Mouse (Mus musculus): ENCODE results near the gene Lalba.
"Not testable (repeated sequence)": the region's sequence is repeated elsewhere in the genome, so short reads cannot be mapped to it uniquely, and the experiment has no call there.

Lalba gene

DNA sequence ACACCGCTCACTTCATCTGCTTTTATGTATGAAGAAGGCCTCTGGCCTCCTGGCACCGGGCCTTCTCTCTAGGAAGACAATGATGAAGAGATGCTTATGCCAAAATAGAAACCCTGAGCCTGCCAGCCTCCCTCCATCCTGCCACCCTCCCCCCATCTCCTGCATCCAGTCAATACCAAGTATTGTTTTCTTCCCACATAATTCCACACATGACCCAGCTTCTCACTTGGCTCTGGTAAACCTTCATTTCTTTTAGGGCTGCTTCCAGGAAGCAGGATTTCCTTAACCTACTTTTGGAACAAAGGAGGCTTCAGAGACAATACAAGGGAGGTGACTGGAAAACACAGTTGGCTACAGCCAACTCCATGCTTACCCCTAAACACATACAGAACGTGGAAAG is at the start of gene Lalba:
Gene Lalba, minus strand, starts transcription at position 21 of the 400 bp plus-strand sequence.
- no peak for DNase-seq (ENCODE audit: low spot score)

DNA sequence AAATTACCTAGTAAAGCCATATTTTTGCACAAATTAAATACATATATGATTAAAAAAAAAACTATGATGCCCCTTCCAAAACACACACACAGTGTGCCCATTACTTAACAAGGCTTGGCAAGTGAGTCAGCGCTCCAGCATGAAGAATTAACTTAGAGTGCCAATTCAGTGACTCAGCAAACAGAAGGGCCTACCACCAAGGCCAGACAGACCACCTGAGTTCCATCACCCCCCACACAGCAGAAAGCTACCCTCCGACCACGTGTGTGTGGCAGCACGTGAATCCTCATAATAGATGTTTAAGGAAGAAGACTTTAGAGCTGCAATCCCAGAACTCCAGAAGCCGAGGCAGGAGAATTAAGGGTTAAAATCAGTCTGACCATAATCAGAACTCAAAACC is 49.8 kb upstream of the Lalba start:
- no peak for DNase-seq (ENCODE audit: low spot score)

DNA sequence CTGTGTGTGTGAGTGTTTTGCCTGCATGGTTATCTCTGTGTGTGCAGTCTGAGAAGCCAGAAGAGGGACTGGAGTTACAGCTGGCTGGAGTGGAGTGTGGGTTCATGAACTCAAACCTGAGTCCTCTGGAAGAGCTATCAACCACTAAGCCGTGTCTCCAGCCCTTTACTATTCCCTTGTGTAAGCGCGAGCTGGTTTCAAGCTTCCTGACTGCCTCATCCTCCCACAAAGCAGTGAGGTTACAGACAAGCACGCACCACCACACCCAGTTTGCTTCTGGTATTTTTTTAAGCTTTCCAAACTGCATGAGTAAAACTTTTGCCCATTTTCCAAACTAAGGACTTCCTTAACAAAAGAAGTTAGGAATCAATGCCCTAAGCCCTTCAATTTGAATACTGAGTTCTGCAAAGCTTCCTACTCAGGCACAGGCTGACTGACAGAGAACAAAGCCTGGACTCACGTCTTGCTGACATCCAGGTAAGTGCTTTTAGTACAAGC is 45.6 kb upstream of the Lalba start:
- DNase-seq (ENCODE audit: low spot score) = no peak

DNA sequence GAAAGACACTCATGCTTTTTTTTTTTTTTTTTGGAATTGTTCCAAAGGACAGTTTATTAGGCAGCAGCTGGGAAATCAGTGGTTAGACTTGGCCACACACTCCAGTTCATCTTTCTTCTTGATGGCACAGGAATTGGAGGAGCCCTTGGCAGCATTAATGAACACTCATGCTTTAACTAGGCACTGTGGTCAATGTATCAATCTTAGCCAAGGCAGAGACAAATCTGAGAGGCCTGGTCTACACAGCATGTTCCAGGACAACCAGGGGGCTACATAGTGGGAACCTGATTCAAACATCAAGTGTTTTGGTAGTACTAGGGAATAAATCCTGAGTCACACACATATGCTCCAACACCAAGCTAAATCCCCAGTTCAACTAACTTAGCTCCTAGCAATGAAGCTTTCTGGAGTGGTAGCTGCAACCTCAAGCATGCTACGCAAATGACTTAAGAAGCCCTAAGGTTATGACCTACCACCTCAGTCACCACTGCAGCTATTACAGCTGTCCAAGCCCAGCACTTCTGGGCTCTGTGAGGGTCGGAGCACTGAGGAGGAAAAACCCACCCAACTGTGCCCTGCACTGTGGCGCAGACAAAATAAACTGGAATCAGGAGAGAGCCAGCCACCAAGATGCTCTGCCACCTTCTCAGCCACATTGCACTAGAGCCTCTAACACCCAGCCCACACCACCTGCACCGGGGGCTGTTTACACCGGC is 44.7 kb upstream of the Lalba start:
- no peak for DNase-seq (ENCODE audit: low spot score)

DNA sequence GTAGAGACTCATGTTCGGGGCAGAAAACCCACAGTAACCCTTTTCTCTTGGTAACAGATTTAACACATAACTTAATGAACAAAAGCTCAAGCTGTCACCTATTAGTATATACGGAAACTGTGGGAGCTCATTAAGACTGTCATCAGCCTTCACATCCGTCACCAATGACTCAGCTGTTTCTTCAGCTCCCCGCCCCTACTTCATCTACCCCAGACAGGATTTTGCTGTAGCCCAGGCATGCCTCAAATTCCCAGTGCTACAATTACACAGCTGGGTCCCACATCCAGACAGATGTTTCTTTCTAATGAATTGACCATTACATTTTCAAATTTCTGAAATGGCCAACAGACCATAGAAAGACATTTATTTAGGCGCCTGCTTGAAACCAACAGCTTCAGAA is 43.5 kb upstream of the Lalba start:
- DNase-seq (ENCODE audit: low spot score) = no peak

DNA sequence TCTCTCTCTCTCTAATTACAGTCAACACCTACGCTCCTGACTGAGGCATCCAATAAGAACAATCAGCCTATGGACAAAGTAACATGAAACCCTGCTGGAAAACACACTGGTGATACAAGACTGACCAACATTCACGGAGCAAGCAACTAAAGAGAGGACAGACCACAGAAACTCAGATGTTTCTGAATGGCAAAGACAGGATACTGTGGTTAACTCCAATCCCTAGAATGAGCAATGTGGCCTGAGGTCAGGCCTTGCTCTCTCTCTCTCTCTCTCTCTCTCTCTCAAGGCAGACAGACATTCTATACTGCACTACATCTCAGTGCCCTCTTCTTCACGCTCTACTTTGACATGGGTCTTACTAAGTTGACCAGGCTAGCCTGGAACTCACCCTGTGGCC is 38.7 kb upstream of the Lalba start:
- DNase-seq (ENCODE audit: low spot score) = no peak

DNA sequence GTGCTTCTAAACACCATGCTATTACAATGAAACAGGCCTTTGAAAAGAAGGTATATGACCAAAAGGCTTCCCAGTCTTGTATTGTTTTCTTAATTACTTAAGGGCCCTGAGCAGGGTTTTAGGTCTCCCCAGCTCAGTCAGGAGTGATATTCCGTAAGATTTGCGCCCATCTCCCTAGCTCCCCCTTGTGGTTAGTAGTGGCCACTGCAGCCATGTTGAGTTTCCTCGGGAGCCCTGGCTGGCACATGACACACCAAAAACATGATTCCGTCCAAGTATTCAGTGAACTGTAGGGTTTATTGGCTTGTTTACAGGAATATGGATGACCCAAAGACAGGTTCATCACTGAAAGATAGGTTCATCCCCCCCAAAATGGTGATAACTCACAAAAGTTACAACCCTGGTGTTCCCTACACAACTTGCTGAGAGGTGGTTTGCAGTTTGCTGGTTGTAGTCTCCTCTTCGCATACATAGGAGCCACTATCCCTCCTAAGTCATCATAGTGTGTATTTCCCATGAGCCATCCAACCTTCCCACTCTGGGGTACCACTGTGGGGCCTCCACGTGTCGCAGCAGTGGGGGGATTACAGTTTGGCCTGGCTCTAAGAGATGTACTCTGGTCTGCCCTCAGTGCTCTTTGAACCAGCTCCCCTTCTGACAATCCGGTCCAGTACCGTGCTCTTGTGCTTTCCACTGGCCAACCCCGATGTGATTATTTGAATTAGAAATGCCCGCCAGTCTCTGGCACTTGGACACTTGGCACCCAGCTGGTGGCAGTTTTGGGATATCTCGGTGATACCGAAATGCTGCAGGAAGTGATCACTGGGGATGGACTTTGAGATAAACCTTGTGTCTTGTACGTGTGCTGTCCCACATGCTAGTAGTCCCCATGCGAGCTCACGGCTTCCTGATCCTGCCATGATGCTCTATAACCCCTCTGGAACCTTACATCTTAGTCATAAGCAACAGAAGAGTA is 35.1 kb upstream of the Lalba start:
- no peak for DNase-seq (ENCODE audit: low spot score)

DNA sequence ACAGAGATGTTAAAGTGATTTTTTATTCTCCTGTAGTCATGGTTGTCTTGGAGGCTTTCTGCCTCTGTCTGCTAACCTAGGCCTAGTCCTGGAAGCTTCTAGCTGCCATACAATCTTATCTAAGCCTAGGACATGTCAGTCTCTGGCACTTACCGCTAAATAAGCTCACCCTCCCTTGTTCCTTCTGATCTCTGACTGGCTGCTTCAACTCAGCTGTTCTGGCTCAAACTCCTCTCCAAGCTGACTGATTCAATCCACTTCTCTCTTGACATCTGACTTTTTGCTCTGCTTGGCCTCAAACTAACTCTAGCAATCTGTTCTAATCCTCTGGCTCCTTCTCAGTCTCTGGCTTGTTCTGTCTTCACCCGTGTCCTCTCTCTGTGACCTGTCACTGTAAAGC is 32.3 kb upstream of the Lalba start:
- not testable (repeated sequence) for DNase-seq (ENCODE audit: low spot score)

DNA sequence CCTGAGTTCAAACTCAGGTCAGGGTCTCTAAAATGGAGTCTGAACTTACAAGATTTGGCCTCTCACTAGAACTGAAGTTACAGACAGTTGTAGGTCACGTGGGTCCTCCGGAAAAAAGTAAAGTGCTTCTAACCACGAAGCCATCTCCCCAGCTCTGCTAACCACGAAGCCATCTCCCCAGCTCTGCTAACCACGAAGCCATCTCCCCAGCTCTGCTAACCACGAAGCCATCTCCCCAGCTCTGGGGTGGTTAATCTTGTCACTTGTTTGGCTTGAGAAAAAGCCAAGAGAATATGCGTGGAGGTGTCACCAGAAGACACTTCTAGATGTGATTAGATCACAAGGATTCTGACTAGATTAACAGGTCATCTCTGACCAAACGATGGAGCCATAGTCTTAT is 31.6 kb upstream of the Lalba start:
- no peak for DNase-seq (ENCODE audit: low spot score)

DNA sequence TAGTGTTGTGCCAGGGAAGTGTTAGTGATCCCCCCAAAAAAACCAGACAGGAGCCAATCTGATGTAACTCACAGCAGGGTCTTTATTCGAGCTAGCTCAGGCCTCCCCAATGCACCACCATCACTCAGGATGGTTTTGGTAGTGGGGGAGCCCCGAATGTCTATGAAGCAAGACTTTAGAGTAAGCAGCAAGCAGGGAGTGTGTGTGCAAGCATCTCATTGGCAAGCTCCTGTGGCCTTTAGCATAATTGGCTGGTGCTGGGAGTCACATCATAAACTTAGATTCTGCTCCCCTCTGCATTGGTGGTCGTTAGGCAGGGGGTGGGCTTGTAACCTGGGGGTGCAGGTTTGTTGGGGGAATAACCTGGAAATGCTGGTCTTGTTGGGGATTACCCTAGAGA is 31.2 kb upstream of the Lalba start:
- not testable (repeated sequence) for DNase-seq (ENCODE audit: low spot score)

DNA sequence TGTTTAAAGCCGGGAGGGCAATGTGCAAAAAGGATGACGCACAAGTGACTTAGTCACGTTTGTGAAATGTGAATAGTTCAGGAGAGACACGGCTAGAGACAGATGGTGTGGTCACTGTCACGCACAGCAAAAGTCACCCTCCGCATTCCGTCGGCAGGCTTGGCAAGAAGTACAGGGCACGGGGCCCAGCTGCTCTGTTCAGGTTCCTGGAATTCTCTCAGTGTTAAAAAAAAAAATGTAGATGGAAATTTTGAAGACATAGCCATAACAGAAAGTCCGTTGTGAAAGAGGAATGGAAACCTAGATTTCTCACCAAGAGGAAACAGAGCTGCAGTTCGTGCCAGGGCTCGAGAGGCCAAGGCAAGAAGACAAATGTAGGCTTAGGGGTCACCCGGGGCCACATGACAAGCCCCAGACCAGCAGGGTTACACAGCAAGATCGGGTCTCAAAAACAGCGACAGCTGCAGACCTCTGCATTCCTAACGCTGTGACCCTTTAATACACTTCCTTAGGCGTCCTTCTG is 30.3 kb upstream of the Lalba start:
- no peak for DNase-seq (ENCODE audit: low spot score)

DNA sequence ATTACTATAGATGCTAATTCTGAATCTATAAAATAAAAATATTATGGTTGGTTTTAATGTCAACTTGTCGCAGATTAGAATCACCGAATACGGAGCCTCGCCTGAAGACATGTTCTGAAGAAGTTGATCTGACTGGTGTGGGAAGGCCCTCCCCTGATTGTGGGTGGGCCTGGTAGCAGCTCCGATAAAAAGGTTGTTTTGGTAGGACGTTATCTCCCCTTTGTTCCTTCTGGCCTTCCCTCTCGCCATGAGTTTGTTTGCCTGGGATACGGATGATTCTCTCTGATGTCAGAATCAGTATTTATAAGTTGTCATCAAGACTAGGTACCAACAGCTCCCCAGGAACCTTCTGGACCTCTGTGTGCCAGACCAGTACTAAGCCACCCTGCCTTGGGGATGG is 29.7 kb upstream of the Lalba start:
- DNase-seq (ENCODE audit: low spot score) = no peak

DNA sequence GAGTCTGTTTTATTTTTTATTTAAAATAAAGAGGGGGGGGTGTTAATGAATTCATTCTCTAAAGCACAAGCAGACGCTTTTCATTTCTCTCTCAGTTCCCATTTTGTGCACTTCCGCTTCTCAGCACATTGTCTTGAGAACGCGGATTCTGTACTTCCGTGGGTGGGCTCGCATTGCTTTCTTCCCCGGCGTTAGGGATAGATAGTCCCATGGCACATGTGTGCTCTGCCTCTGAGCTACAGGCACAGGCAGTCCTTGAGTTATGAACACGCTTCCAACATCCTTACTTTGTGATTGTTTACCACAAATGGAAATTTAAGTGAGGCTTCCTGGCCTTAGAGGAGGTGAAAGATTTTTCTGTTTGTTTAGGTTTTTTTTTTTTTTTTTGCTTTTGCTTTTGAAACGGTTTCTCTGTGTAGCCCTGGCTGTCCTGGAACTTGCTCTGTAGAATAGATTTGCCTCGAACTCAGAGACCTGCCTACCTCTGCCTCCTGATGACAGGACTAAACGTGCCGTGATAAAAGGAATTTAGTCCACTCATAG is 28.9 kb upstream of the Lalba start:
- DNase-seq (ENCODE audit: low spot score) = no peak

DNA sequence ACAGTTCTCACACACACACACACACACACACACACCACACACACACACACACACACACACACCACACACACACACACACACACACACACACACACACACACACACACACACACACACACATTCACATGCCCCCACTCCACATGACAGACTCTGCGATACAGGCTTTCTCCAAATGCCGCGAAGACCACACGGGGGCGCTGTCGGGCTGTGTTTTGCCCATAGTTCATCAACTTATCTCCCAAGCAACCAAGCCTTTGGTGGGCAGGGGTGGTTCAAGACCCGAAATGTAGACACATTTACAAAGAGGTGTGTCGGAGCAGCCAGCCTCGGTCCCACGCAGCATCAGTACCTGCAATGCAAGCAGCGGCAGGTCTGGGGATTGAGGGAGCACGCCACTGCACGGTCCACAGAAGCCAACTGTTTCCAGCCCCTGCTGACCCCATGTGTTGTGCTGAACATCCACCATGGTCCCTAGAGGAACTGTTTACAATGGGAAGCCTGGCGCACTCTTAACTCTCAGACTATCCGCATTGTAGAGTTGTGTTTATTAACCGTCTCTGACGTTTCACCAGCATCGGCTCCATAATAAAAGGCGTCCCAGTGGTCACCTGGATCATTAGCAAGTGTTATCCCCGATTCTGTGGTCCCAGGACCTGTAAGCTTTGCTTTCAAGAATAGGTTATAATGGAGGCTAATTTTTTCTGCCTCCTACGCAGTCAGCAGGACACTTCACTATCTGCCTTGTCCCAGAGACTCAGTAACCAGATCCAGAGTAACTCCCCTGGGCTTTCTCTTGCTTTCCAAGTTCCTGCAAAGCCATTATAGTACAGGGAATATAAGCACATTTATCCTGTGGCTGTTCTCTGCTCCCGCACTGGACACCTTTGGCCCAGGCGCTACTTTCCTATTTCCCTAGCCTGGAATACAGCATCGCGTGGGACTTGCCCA is 28.2 kb upstream of the Lalba start:
- DNase-seq (ENCODE audit: low spot score) = peak; percentile 47

DNA sequence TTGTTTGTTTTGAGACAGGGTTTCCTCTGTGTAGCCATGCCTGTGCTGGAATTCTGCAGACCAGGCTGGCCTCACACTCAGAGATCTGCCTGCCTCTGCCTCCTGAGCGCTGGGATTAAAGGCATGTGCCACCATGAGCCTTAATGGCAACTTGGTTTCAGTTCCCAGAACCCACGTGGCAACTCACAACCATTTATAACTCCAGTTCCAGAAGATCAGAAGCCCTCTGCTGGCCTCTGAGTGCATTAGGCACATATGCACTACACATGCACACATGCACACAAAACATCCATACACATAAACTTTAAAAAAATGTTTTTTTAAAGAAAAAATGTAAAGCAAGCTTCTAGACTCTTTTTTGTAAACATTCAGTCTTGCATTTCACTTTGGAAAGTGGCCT is 26.9 kb upstream of the Lalba start:
- DNase-seq (ENCODE audit: low spot score) = no peak

DNA sequence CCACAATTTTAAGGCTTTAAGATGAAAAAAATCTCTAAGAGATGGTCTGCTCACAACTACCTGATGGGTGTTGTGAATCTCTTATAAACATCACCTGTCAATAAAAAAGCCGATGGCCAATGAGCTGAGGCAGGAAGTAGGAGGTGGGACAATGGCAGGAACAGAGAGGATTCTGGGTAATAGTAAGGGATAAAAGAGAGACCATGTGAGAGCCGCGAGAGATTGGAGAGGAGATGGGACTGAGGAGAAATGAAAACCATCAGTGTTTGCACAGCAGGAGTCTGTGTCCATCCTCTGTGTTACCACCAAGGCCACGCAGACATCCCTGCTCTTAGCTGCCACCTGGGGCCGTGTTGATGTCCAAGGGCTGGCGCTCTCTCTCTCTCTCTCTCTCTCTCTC is 24.8 kb upstream of the Lalba start:
- DNase-seq (ENCODE audit: low spot score) = no peak

DNA sequence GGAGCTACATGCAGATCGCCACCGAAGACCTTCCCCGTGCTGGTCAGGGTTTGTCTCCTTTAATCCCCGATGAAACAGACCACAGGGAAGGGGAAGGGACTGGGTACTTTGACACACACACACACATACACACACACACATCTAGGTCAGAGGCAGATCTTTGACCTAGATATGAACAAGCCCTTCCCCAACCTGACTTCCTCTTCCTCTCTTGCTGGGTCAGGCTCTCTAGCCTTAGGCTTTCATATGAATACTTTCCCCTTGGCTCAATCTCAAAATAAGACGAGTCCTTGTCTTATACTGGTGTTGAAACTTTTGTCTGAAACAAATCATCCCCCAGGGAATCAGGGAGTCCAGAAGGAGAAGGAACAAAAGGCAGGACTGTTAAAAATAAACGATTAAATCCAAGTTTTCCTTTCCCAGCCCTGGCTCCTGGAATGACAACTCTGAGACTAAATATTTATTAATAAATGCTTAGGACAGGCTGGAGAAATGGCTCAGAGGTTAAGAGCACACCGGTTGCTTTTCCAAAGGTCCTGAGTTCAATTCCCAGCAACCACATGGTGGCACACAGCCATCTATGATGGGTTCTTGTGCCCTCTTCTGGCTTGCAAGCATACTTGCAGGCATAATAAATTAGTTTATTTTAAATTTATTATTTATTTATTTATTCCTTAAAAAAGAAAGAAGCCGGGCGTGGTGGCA is 23.9 kb upstream of the Lalba start:
- no peak for DNase-seq (ENCODE audit: low spot score)

DNA sequence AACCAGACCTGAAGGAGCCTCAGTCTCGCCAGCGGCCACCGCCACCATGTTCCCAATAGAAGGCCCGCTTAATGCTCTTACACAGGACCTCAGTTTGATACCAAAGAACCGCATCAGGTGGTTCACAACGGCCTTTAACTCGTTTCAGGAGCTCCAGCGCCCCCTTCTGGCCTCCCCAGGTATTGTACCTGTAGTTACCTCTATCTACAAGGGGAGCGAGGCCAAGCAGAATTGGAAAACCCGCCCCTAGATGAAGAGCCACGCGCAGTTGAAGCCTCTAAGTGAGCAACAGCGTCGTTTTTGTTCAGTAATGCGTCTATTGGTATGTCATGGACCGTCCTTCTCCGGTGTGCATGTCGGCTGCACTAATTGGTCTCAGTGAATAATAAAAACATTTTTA is 22.0 kb upstream of the Lalba start:
- no peak for DNase-seq (ENCODE audit: low spot score)

DNA sequence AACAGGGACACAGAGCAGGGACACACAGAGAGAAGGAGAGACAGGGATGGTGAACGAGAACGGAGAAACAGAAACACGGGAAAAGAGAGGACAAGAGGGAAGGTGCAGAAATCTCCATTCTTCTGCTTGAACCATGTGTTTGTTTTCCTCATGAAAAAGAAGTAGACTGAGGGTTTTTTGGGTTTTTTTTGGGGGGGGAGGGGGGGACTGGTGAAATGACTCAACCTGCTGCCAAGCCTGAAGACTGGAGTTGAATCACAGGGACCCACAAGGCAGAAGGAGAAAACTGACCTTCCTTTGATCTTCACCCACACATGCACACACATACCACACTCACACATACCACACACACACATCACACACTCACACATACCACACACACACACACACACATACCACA is 20.8 kb upstream of the Lalba start:
- no peak for DNase-seq (ENCODE audit: low spot score)

DNA sequence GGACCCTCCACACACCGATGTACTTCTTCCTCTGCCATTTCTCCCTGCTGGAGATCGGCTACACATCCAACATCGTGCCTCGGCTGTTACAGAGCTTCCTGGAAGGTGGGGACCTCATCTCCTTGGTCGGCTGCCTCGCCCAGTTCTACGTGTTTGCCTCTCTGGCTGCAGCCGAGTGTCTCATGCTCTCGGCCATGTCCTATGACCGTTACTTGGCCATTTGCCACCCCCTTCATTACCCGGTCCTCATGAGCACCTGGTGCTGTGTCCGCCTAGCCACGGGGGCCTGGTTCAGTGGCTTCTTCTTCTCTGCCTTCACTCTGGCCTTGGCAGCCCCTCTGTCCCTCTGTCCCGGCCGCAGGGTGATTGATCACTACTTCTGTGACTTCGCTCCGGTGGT is 15.1 kb upstream of the Lalba start:
- DNase-seq (ENCODE audit: low spot score) = no peak

DNA sequence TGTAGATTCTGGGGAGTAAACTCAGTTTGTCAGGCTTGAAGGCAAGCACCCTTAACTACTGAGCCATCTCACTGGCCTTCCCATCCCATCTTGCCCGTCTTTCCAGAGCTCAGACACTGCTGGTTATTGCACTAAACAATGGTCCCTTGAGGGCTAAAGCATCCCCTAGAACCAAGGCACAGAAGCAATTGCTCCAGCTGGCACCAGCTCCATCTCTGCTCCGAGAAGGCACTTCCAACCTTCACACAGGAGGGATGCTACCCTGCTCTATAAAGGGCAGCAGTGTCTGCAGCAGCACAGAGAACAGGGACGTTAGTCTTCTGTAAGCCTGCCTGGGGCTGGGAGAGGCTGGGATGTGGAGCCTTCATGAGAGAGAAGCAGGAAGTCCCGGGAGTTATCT is 9.6 kb upstream of the Lalba start, which contains the start of gene Olfr279:
Gene Olfr279, plus strand, starts transcription at position 301 of the 400 bp plus-strand sequence.
- DNase-seq (ENCODE audit: low spot score) = no peak
